Mouse (Mus musculus) spleen, adult 12 weeks (tissue): ENCODE data around the gene Klk14.
A peak's percentile ranks its signal among the peaks of the same experiment; 100 is the strongest.
"Not testable (repeated sequence)": the region's sequence is repeated elsewhere in the genome, so short reads cannot be mapped to it uniquely, and the experiment has no call there.

Experiments used
- DNase-seq: peaks from one replicate; pipeline ENCODE4 v3.0.0; 2022; ENCODE audit warnings: low spot score

Gene Klk14

GRCm38 (mm10) chr7:43690118-43690517 lies at the start of gene Klk14:
Klk14 (plus strand) TSS chr7:43690418.
- no peak for DNase-seq

- no peak for DNase-seq
Observed at GRCm38 (mm10) chr7:43642587-43642986, 47.6 kb upstream of the Klk14 start.

- no peak for DNase-seq
Observed at GRCm38 (mm10) chr7:43643046-43643652, 47.1 kb upstream of the Klk14 start.

GRCm38 (mm10) chr7:43652683-43653082 lies 37.5 kb upstream of the Klk14 start:
- DNase-seq: no peak

GRCm38 (mm10) chr7:43654519-43654918 lies 35.7 kb upstream of the Klk14 start:
- DNase-seq: no peak

GRCm38 (mm10) chr7:43656232-43656631 lies 34.0 kb upstream of the Klk14 start:
- no peak for DNase-seq

GRCm38 (mm10) chr7:43660002-43660401 lies 30.2 kb upstream of the Klk14 start, which contains the start of gene Siglece:
Siglece (minus strand) TSS chr7:43660161.
- no peak for DNase-seq

- DNase-seq: no peak
Observed at GRCm38 (mm10) chr7:43662804-43663203, 27.4 kb upstream of the Klk14 start.

GRCm38 (mm10) chr7:43667221-43667620 lies 23.0 kb upstream of the Klk14 start:
- not testable (repeated sequence) for DNase-seq

- no peak for DNase-seq
Observed at GRCm38 (mm10) chr7:43668582-43668981, 21.6 kb upstream of the Klk14 start.

GRCm38 (mm10) chr7:43671064-43671808 lies 19.0 kb upstream of the Klk14 start:
- DNase-seq: no peak

GRCm38 (mm10) chr7:43671809-43672580 lies 18.2 kb upstream of the Klk14 start, which contains the start of gene Ctu1:
Ctu1 (plus strand) TSS chr7:43672016.
- DNase-seq: peak; percentile 60

- no peak for DNase-seq
Observed at GRCm38 (mm10) chr7:43672581-43673260, 17.5 kb upstream of the Klk14 start.

GRCm38 (mm10) chr7:43675091-43675490 lies 15.1 kb upstream of the Klk14 start:
- no peak for DNase-seq

GRCm38 (mm10) chr7:43678517-43678916 lies 11.7 kb upstream of the Klk14 start:
- no peak for DNase-seq

GRCm38 (mm10) chr7:43680960-43681359 lies 9.3 kb upstream of the Klk14 start:
- no peak for DNase-seq

- not testable (repeated sequence) for DNase-seq
Observed at GRCm38 (mm10) chr7:43682511-43682910, 7.7 kb upstream of the Klk14 start.

- DNase-seq: no peak
Observed at GRCm38 (mm10) chr7:43685088-43685487, 5.1 kb upstream of the Klk14 start.

GRCm38 (mm10) chr7:43710031-43710430 lies 19.8 kb downstream of the Klk14 start:
- DNase-seq: no peak

GRCm38 (mm10) chr7:43712267-43712666 lies 22.0 kb downstream of the Klk14 start, which contains the start of gene Klk13:
Klk13 (plus strand) TSS chr7:43712567.
- DNase-seq: no peak

GRCm38 (mm10) chr7:43712917-43713316 lies 22.7 kb downstream of the Klk14 start:
- no peak for DNase-seq

- DNase-seq: no peak
Observed at GRCm38 (mm10) chr7:43713741-43714351, 23.6 kb downstream of the Klk14 start.
